Mouse (Mus musculus) layer of hippocampus, postnatal 14 days (tissue): Measurements from ENCODE around the gene Gse1. TPM values are rescaled to one million over a fixed set of nuclear protein-coding genes. Genes with fewer than 3 reads are reported as not detected.

Source experiments
- DNase-seq, 2 experiments: peaks; one replicate each; pipeline ENCODE4 v3.0.0; 2021 to 2022; ENCODE audit warnings: low spot score in 2 of 2, mixed read lengths in 1 of 2
- total RNA-seq, 2 experiments: library from RNA; stranded (reverse); gene quantifications; 2 replicates each; pipeline ENCODE4 v1.2.3; 2021

The Gse1 gene
- total RNA-seq, 2 experiments from 2014 or later: 94.0 to 107 TPM

DNA sequence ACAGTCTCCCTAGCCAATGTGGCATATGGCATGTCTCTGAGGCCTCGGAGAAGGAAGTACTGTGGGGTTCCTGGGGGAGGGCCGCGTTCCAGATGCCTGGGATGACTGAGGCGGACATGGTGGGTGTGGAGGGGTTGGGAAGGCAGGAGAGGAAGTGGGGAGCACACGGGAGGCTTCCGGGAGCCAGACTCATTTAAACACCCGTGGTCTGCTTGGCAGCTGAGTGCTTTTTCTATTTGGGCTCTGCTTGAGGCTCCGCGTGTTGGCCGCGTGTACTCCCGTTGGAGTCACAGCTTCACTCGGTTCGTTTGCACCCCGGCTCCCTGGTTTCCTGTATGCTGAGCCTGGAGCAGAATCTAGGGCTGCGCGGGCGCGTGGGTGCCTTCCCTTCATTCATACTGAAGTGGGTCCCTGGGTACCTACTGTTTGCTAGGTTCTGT is 40.3 kb downstream of the Gse1 start:
- no peak for DNase-seq

DNA sequence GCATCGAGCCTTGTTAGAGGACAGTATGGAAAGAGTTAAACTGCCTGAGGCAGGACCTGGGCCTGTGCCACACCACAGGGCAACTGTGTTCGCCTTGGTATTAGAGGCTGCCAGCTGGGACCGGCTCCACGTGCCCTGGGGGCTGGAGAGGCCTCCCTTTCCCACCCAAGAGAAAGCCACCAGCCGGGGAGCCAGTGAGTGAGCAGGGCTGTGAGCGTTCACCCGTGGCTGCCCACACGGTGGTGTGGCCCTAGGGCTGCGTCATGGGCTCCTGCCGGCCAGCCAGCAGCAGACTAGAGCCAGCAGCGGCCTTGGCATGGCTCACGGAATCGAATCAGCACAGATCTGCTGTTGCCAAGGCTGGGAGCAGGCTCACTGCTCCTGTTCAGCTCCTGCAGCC is 42.2 kb downstream of the Gse1 start:
- DNase-seq: peak; percentile 68 to 82

DNA sequence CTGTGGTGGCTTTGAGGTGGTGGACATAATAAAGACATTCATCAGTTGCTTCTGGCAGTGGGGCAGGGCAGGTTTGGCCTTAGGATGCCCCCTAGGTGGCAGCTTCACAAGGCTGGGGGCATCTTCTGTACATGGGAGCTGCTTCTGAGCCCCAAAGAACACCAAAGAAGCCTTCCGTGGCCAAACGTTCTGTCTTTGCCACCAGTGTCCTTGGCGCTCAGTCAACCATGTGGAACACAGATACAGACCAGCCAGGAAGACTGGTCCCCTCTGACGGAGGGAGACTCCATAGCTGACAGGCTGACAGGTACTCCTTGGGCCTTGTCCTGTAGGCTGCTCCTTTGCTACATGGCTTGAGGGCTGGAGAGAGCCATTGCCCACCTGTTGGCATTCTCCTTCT is 45.2 kb downstream of the Gse1 start:
- no peak for DNase-seq

DNA sequence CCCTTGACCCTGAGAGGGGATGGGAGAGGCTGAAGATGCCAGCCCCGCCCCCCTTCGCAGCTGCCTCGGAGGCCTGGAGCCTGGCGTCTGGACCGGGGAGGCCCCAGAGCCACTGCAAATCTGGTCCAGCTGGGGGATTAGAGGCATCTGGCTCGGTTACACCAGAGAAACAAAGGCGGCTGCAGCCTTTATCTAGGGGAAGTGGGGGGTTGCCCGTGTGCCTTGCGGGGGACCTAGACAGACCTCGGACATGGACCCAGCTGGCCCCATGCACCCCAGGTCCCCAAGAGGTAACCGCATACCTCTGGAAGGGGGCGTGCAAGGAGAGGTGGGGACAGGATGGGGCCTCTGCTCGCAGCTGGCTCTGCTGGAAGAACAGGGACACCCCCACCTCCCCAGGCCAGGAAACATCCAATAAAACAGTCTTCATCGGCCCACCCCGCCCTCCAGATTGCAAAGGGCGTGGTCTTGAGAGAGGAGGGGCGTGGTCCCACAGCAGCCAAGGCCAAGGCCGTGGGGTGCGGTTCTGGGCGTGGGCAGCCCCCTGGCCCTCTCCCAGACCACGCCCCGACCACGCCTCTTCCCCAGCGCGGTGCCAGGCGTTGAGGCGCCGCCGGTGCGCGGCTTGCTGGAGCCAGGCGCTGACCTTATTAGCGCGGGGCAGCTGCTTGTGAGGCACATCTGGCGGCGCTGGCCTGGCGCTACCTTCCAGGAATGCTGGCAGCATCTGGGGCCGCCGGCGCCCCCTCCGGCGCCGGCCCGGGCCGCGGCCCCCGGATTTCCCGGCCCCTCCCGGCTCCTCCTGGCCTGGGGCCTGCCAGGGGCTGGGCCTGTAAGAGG is 48.0 kb downstream of the Gse1 start:
- DNase-seq: no peak

DNA sequence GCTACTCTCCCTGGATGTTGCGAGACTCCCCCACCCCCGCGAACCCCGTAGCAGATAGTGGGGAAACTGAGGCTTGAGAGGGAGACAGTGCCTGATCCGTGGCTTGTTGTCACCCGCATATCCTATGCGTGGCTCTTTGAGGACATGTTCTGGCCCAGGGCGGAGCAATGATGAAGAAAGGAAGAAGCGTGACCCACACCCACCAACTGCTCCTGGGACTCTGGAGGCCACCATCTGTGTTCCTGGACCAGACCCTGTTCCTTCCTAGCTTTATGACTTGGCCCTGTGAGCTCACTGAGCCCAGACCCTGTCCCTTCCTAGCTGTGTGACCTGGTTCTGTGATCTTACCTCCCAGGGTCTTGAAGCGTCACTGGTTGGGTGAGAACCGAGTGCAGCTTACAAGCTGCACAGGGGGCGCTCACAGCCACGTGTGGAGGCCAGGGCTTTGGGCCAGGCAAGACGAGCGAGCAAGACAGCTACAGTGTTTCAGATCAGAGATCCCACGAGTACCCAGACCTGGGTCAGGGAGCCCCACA is 48.7 kb downstream of the Gse1 start:
- no peak for DNase-seq

DNA sequence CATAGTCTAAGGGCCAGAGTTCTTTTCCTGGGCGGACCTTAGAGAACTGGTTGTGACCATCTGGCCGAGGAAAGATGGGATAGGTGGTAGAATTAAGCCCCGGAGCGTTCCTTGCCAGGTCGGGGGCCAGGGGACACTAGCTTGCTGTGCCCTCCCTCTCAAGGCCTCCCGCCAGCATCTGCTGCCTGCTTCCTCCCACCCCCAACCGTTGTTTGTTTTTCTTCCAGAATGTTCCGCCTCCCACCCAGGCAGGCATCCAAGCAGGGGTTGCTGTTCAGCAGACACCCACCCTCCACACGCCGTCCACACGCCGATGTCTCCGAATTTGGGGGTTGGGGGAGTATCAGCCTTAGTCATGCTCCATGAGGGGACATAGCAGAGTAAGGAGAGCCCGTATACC is 49.8 kb downstream of the Gse1 start:
- no peak for DNase-seq

DNA sequence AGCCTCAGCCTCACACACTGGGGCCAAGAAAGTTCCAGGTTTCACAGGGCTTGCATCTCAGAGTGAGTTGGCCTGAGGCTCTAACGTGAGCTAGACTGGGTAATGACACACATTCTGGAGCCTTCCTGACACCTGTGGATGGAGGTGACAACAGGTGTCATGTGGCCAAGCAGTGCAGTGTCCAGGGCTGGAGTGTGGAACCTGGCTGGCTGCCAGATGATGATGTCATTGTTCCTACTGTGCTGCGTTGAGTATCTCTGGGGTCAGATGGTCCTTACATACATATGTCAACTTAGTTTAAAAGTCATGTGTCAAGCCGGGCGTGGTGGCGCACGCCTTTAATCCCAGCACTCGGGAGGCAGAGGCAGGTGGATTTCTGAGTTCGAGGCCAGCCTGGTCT is 51.2 kb downstream of the Gse1 start:
- DNase-seq: no peak

DNA sequence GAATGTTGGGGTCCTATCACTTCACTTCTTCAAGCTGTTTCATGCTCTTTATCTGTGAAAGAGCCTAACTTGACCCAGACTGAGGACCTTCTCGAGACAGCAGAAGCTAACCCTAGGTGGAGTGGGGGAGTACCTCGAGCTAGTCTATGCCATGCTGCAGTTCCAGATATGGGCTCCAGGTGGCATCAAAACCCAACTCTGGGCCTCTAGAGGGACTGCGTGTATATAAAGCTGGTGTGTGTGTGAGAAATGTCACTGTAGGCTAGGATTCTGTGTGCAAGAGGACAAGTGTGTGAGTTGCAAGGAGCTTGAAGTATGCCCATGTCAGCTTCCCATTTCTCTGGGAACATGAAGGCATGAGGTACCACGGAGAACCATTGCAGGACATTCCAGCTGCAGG is 53.2 kb downstream of the Gse1 start:
- peak; percentile 83 to 90 for DNase-seq

DNA sequence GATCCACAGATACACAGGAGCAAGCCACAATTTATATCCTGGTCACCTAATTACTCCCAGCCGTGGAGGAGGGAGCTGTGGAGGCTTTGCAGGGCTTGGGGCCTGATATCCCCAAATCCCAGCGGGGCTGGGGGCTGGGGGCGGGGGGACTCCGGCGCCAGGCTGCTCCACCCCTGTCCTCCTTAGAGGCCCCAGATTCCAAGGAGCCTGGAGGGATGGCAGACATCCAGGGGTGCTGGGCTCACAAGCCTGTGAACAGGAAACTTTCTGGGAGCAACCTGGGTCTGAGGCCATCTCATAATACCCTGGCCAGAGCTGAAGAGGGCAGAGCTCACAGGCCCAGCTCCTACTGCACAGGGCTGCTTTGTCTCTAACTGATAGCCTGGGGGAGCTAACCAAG is 54.2 kb downstream of the Gse1 start:
- no peak for DNase-seq

DNA sequence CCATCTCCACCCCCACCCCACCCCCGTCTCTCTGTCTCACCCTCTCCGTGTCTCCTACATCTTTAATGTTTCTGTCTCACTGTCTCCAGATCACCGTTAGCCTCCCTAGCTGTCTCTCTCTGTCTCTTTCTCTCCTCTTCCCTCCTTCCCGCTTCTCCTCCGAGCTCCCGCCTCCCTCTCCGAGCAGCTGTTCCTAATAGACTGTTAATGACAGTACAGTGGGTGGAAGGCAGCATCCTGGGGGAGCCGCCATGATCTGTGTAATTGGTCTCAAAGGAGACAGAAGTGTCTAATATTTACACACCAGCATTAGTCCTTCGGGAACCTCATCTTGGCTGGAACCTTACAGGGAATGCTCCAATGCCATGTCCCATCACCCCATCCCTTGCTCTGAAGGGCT is 56.0 kb downstream of the Gse1 start:
- no peak for DNase-seq

DNA sequence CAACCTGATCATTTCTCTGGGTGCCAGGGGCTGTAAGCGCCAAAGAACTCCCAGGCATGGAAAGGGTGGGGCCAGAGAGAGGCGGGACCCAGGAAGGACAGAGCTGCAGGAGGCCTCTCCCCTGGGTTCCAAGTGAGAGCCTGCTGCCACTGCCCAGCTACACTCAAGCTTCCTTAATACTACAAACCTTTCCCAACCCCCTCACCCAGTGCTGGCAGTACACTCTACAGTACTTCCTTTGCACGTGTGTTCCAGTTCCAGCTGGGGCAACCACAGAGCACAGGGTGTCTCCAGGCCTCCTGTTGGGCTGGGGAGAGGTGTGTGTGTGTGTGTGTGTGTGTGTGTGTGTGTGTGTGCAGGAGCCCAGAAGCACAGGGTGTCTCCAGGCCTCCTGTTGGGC is 56.8 kb downstream of the Gse1 start:
- DNase-seq: no peak

DNA sequence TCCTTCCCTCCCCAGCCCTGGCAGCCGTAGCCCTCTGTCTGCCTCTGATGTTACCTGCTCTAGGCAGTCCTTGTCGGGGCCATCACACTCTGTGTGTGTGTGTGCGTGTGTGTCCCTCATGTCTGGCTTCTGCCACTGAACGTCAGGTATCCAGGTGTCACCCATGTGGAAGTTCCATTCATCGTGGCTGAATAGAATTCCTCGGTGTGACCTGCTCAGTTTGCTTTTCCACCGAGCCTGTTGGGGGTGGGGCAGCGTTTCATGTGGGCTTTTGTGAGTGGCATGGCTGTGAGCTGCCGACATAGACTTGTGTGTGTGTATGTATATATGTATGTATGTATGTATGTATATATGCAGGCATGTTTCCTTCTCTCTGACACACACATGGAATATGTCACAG is 57.6 kb downstream of the Gse1 start:
- no peak for DNase-seq

DNA sequence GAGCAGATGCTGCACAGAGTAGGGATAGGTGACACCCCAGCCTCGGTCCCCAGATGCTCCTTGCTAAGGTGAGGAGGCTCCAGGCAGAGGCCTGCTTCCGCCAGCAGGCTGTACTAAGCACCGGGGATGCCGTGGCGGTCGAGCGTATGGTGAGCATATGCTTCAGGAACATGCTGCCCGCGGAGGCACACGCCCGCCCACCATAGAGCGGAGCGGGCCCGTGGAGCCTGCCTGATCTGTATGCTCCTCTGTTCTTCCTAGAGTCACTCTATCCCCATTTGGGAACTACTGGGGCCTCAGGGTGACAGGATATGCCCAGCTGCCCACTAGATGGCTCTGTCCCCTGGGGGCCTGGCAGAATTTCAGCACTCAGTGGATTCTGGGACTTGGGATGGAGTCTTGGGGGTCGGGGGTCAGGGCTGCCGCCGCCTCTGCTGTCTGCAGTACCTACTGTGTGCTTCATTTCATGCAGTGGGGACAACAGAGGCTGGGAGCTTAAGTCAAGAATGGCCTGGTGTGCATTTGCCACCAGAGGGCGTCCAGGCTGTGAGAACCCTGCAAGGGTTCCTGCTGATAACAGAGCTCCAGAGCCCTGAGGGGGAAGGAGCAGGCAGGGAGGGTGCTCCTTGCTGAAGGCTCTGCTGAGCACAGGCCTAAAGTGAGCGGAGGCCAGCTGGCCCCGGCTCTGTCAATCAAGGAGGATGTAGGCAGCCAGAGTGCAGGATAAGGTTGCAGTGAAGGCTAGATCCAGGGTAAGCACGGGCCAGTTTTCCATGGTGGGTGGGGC is 60.1 kb downstream of the Gse1 start:
- peak; percentile 52 to 70 for DNase-seq

DNA sequence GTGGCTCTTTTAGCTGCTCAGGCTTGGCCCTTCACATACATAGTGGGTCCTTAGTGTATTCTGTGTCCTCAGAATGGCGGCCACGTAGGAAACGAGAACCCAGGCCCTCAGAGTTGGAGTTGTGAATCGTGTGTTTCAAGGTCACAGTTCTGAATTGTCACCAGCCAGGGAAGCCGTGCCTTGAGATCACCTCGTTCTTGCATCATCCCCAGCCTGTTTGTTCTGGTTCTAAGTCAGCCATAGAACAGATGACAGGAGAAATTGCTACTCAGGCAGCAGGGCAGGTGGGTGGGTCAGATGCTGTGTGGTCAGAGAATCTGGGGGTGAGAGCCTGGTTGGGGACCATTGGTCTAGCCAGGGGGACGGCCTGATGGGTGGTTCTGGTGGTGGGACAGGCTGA is 60.9 kb downstream of the Gse1 start:
- DNase-seq: no peak

DNA sequence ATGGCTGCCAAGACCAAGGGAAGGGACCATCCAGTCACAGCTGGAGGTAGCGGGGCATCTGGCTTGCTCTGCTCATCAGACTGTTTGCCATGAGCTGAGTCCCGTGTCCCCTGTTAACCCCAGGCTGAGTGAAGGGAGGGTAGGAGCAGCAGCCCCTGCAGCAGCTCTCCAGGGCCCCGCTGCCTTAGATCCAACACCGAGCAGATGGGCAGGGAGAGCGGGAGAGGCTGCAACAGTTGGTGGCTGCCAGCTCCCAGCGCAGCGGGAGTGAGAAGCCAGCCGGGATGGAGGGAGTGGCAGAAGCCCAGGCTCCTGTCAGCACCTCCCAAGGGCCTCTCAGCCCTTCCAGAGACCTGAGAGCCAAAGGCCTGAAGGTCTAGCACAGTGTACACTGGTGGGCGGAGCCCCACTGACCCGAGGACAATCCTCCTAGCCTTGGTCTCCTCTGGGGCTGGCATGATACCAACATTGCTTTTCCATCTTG is 61.5 kb downstream of the Gse1 start:
- peak; percentile 74 to 85 for DNase-seq

DNA sequence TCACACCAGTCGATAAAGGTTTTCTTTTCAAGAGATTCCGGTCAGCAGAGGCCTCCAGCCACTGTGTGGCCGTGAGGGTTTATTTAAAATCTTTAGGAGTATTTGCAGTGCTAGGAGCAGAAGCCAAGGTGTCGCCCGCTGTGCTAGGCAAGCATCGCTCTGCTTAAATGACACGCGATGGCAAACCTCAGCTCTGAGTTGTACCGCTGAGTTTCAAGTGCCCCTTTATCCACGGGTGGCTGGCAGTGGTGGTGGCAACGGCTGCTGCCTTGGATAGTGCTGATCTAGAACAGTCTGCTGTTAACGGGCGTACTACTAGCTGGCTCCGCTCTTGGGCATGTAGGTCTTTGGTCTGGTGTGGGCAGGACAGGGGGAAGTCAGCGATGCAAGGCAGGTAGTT is 62.4 kb downstream of the Gse1 start:
- no peak for DNase-seq

DNA sequence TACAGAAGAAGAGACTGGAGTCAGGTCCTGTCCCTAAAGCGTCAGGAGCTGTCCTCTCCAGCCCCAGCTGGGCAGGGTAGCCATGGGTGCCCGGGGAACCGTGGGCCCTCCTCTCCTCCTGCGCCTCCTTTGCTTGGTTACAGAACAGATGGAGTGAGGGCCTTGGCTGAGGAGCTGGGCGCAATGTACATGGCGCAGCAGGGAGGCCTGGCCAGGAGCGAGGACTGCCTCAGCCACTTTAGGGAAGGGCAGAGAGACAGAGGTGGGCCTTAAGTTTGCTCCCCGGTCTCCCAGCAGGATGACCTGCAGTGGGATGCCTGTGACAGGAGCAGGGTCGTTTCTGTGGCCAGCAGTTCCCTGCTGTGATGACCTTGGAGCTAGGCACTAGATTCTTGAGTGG is 63.4 kb downstream of the Gse1 start:
- DNase-seq: no peak

DNA sequence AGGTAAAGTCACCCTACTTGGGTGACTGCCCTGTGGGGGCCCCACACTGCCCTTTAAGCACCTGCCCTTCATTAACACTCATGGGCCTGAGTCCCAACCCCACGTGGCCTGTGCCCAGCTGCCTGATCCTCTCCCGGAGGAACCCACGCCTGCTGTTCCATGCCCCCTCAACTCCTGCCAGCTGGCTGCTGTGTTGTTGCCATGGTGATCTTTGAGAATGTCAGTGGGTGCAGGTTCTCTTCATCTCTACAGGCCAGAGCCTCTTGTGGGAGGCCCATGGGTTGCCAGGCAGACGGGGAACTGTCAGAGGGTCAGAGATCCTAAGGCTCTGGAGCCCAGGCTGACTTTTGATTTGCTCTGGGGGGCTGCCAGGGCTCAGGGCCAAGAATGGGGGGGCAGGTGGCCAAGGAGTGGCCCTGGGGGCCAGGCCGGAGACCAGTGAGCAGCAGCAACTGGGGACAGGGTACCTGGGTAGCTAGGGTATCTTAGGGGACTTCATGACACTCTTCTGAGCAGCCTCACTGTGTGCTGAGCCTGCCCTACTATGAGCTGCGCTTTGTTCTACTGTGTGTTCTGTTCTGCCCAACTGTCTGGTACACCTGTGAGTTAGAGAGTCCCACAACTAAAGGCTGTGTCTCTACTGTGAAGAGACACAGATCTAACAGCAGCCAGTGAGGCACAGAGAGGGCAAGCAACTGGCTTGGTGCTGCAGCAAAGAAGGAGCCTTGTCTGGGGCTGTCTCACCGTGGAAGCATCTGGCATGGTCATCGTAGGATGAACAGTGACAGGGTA is 64.3 kb downstream of the Gse1 start:
- peak in 1 of 2 experiments; percentile 79 for DNase-seq

DNA sequence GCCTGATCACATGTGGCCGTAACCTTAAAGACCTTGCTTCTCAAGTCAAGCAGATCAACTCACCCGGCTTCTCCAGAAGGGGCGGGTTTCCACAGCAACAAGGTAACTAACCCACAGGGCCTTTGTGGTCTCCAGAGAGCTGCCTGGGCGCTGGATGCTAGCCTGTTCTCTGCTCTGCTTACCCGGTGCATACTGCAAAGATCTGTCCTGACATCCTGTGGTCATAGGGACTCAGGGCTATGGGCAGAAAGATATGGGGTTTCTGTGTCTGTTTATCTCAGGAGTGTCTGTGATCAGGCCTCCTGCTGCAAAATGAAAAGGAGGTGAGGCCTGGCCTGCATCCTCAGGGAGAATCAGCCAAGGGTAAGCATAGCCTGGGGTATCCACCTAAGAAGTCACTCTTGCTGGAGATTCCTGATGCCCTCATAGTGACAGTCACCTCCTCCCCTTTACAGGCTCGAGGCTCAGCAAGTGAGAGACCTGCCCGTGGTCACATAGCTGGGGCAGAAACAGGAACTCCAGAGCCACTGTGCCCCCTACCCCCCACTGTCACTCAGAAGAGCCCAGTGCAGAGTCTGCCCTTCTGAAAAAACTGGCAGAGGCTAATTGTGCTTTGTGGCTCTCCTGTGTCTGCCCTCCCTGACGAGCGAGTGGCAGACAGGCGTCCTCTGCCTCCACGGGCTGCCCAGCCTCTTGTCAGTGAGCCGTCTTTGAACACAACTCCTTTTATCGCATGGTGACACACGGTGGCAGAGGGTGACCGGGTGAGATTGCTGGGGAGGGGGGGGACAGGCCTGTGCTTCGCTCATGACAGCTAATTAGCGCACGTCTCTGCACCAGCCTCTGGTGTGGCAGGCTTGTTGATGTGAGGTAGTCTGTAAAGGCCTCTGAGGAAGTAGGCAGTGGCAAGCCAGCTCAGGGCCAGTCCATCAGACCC is 65.4 kb downstream of the Gse1 start:
- DNase-seq: no peak
